Mouse (Mus musculus) ZHBTc4 (cell line): ENCODE data around the gene Snx3.

ENCODE experiments used
- DNase-seq: peaks from one replicate; pipeline ENCODE4 v3.0.0-alpha.2; 2011; ENCODE audit warnings: low read depth, low spot score

The Snx3 gene

GRCm38 (mm10) chr10:42504096-42504710, 2.4 kb downstream of the Snx3 start:
- DNase-seq: peak; percentile 24

GRCm38 (mm10) chr10:42510141-42510540, 8.3 kb downstream of the Snx3 start:
- DNase-seq: peak; percentile 49

GRCm38 (mm10) chr10:42511184-42512135, 9.6 kb downstream of the Snx3 start:
- no peak for DNase-seq

GRCm38 (mm10) chr10:42514125-42514524, 12.3 kb downstream of the Snx3 start:
- no peak for DNase-seq

- DNase-seq: no peak
Observed at GRCm38 (mm10) chr10:42518363-42518762, 16.5 kb downstream of the Snx3 start.

GRCm38 (mm10) chr10:42521315-42521981, 19.6 kb downstream of the Snx3 start:
- DNase-seq: no peak

- DNase-seq: no peak
Observed at GRCm38 (mm10) chr10:42522912-42523311, 21.1 kb downstream of the Snx3 start.

GRCm38 (mm10) chr10:42523556-42524162, 21.8 kb downstream of the Snx3 start:
- DNase-seq: no peak

GRCm38 (mm10) chr10:42525682-42526081, 23.9 kb downstream of the Snx3 start:
- no peak for DNase-seq

- no peak for DNase-seq
Observed at GRCm38 (mm10) chr10:42533836-42534453, 32.1 kb downstream of the Snx3 start.

GRCm38 (mm10) chr10:42537571-42538316, 35.9 kb downstream of the Snx3 start:
- no peak for DNase-seq

GRCm38 (mm10) chr10:42545707-42546503, 44.1 kb downstream of the Snx3 start:
- peak; percentile 45 for DNase-seq

GRCm38 (mm10) chr10:42546507-42546906, 44.7 kb downstream of the Snx3 start:
- DNase-seq: peak; percentile 35

- peak; percentile 58 for DNase-seq
Observed at GRCm38 (mm10) chr10:42559581-42560200, 57.9 kb downstream of the Snx3 start.

- peak; percentile 91 for DNase-seq
Observed at GRCm38 (mm10) chr10:42562272-42562671, 60.4 kb downstream of the Snx3 start.

GRCm38 (mm10) chr10:42572567-42572966, 70.7 kb downstream of the Snx3 start:
- no peak for DNase-seq

- DNase-seq: no peak
Observed at GRCm38 (mm10) chr10:42572971-42573370, 71.1 kb downstream of the Snx3 start.

GRCm38 (mm10) chr10:42574639-42575038, 72.8 kb downstream of the Snx3 start:
- peak; percentile 80 for DNase-seq

- DNase-seq: no peak
Observed at GRCm38 (mm10) chr10:42577525-42578280, 75.9 kb downstream of the Snx3 start.
